Mouse (Mus musculus) brain, embryonic 14.5 days (tissue): Measurements from ENCODE around the gene Tmem259.

ENCODE experiments used
- CTCF ChIP-seq: fragments of 200-500 bp; IDR thresholded peaks from 2 replicates; pipeline ENCODE4 v1.5.1; 2012; ENCODE audit warnings: inconsistent platforms, mild to moderate bottlenecking, moderate library complexity, borderline replicate concordance; ENCODE audit not compliant: insufficient read depth, insufficient read length; ENCODE audit errors: extremely low read depth
- POLR2A ChIP-seq: fragments of 200-500 bp; IDR thresholded peaks from 2 replicates; pipeline ENCODE4 v1.6.1; 2012; ENCODE audit warnings: mild to moderate bottlenecking, inconsistent platforms, borderline replicate concordance; ENCODE audit not compliant: poor library complexity, insufficient read depth, insufficient read length, severe bottlenecking; ENCODE audit errors: extremely low read depth

GRCm38 (mm10) chr10:80022164-80022563, 38.0 kb upstream of the Tmem259 start:
- TF ChIP-seq CTCF (no peak), POLR2A (no peak)
